Mouse (Mus musculus): ENCODE data around the gene Pld3. TPM values are rescaled to one million over a fixed set of nuclear protein-coding genes. Genes with fewer than 3 reads are reported as not detected.

Pld3 gene
- polyA plus RNA-seq (2012; rRNA removed) = 159 and 188 TPM in 2 replicates

DNA sequence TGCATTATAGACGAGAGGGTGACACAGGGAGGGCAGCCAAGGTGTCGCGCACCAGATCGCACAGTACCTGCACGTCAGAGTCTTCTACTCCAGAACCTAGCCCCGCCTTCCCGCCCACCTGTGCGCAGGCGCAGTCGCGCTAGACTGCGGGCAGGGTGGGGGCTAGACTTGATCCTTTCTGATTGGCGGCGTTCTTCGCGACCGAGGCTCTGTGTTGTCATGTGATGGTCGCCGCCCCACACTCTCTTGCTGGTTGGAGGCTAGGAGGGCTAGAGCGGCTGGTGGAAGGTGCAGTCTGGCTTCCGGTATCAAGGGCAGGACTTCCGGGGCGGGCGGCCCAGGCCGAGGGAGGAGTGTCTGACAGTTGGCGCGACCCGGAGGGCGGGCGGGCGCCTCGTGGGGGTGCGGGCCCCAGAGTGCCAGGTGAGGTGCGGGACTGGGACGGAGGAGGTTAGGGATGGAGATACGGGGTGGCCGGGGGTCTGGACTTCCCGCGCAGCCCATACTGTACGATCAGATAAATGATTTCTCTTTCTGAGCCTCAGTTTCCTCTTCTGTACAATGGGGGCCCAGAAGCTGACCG lies at the start of gene Pld3, which contains the start of gene 2310022A10Rik:
TSS of gene Pld3 (minus strand) at position 288 of the 583 bp plus-strand sequence.
TSS of gene 2310022A10Rik (plus strand) at position 303 of the 583 bp plus-strand sequence.
- DNase-seq (ENCODE audit: low read depth) = peak; percentile 76

GRCm38 (mm10) chr7:27602161-27602560 lies 49.1 kb upstream of the Pld3 start:
- DNase-seq (ENCODE audit: low read depth) = no peak

GRCm38 (mm10) chr7:27601628-27602027 lies 48.6 kb upstream of the Pld3 start:
- DNase-seq (ENCODE audit: low read depth) = no peak

DNA sequence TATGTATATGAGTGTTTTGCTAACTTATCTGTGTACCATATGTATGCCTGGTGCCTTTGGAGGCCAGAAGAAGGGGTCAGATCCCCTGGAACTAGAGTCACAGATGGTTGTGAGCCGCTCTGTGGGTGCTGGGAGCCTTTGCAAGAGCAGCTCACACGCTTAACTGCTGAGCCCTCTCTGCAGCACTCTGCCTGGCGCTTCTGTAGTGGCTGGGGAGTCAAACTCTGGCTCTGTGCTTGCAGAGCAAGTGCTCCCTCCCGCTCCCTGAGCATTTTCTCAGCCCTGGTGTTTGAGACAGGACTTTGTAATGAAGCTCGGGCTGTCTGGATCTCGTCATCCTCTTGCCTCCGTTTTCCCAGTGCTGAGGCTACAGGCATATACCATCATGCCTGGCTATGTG lies 45.0 kb upstream of the Pld3 start:
- DNase-seq (ENCODE audit: low read depth) = no peak

DNA sequence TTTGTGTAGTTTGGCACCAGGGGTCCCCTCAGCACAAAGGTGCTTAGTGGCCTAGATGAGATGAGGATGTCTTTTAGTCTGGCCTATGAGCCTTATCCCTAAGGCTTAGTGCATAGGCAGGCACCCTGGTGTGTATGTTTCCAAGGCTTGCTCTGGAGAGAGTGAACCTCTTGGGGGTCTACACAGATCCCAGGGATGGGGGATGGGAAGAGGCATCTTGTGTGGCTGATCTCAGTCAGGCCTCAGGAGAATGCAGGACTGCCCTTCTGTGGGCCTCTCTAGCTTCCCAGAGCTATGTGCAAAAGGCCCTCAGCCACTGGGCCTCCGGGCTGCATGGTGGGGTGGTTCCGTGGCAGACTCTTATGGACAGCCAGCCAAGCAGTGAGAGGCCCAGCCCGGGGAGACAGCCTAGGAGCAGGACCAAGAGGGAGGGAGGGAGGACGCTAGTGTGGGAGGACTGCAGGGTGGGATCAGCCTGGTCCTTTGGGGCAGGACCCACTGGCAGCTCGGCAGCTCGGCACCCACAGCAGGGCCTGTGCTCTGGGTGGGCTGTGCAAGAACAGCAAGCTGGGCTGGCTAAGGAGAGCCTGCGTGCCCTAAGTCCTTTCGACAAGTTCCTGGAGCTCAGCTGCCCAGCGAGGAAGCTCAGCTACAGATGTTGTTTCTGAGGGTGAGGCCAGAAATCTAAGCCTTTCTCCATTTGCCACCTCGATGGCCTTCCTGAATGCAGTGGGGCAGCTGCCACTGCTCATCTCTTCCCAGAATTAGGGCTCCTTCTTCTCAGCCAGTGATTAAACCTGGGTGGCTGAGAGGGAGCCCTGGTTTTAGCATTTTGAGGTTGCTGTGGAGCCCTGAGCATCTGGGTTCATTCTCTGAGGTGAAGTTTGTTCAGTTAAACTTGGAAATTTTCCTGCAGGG lies 43.8 kb upstream of the Pld3 start:
- no peak for DNase-seq (ENCODE audit: low read depth)

DNA sequence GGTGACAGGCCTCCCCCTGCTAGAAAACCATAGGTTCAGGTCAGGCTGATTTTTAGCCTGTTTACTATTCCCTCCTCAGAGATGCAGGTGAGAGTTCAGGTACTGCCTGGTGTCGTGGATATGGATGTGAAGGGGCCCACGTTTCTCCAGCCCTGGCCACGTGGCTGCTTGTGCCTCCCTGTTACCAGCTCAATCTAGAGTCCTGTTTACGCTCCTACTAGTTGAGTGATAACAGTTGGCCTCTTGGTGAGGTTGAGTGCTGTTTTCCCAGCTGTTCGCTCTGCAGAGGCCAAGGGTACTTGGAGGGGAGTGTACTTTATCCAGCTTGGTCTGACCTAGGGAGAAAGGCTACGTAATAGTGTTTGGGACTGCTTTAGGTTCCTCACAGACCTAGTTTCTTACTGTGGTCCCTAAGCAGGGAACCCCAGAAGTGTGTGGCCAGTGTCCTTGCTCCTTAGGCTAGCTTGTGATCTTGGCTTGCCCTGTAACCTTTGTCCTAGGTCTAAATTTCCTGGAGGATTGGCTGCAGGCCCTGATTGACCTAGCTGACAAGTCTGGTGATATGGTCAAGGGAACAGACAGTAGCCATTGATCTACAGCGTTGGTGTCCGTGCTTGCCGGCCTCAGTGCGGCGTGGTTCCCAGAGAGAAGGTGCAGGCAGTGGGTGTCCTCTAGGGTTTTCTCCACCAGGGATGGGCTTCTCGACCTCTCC lies 40.1 kb upstream of the Pld3 start:
- no peak for DNase-seq (ENCODE audit: low read depth)

GRCm38 (mm10) chr7:27592217-27592929 lies 39.4 kb upstream of the Pld3 start:
- no peak for DNase-seq (ENCODE audit: low read depth)

- DNase-seq (ENCODE audit: low read depth) = peak; percentile 81
Observed at GRCm38 (mm10) chr7:27591266-27592216, 38.5 kb upstream of the Pld3 start, which contains the start of gene Akt2. Akt2 (plus strand) TSS chr7:27591552.

- DNase-seq (ENCODE audit: low read depth) = no peak
Observed at GRCm38 (mm10) chr7:27590566-27591213, 37.7 kb upstream of the Pld3 start.

GRCm38 (mm10) chr7:27590088-27590487 lies 37.1 kb upstream of the Pld3 start:
- DNase-seq (ENCODE audit: low read depth) = no peak

DNA sequence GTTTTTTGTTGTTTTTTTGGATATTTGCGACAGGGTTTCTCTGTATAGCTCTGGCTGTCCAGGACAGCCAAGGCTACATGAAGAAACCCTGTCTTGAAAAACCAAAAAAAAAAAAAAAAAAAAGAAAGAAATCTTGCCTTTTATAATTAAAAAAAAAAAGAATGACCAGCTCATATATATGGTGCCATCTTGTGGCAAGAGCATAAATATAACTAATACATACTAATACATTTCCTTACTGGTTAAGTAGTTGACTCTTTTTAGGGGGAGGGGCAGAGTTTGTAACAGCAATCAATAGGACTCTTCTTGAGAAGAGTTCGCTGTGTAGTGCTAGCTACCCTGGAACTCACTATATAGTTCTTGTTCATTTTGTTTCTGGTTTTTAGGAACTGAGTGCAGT lies 34.7 kb upstream of the Pld3 start:
- DNase-seq (ENCODE audit: low read depth) = no peak

GRCm38 (mm10) chr7:27586861-27587260 lies 33.8 kb upstream of the Pld3 start:
- no peak for DNase-seq (ENCODE audit: low read depth)

GRCm38 (mm10) chr7:27580380-27581174 lies 27.6 kb upstream of the Pld3 start:
- no peak for DNase-seq (ENCODE audit: low read depth)

DNA sequence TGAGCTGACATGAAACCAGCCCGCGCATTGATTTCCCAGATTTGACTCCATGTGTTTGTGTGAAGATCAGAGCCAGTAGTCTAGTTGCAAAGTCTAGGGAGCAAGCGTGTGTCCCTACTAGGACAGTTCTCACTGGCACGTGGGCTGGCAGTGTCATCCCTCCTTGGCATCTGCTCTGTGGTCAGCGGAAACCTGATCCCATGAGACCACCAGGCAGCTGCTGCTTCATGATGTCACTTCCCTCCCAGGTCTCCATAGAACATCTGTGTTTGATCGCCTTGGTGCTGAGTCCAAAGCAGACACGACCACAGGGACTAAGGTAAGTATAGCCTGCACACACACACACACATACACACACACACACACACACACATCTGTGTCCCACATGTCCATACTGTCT lies 25.4 kb upstream of the Pld3 start:
- no peak for DNase-seq (ENCODE audit: low read depth)

DNA sequence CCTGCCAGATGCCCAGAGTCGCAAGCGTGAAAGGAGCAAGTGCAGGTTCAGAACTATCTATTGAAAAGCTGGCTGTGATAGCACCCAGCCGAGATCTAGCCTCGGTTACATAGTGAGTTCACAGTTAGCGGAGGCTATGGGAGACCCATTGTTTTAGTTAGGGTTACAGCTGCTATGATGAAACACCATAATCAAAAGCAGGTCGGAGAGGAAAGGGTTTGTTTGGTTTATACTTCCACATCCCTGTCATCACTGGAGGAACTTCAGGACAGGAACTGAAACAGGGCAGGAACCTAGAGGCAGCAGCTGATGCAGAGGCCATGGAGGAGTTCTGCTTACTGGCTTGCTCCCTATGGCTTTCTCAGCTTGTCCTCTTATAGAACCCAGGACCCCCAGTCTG lies 24.6 kb upstream of the Pld3 start:
- no peak for DNase-seq (ENCODE audit: low read depth)

DNA sequence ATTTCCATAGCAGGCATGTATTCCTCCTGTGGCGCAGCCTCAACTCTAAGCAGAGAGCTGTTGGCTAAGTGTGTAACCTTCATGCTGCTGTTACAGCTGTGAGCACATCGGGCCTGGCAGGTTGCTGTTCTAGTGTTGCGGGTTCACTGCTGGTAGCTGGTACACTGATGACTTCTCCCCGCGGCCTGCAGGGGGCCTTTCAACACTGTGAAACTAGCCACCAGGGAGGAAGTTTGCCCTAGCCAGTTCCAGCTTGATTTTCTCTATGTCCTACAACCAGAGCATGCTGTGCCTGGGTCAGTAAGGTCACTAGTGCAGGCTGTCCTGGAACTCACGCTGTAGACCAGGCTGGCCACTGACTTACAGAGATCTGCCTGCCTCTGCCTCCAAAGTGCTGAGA lies 23.9 kb upstream of the Pld3 start:
- DNase-seq (ENCODE audit: low read depth) = no peak

DNA sequence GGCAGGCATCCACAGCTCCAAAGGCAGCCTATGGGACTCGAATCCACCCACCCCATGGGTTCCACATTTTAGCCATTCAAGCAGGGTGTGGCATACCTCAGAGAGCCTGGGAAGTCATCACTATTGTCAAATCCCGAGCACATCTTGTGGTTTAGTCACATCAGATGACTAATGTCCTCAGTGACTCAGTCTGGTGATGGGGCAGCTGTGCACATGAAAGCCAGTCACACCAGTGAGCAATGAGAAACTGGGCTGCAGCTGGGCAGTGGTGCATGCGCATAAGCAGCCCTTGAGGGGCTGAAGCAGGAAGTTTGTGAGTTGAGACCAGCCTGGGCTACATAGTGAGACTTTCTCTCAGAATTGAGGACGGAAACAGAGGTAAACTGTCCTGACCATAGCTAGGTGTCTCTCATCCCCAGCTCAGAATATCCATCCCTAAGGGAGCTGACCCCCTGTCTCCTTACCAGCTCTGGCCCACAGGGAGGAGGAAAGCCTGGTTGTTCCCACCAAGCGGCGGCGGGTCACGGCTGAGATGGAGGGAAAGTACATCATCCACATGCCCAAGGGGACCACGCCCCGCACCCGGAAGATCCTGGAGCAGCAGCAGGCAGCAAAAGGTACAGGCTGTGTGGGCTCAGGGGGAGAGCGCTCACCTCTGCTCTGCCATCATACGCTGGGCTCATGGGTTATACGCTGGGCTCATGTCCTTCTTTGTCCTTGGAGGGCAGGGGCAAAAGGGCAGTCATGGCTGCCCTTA lies 21.3 kb upstream of the Pld3 start:
- no peak for DNase-seq (ENCODE audit: low read depth)

DNA sequence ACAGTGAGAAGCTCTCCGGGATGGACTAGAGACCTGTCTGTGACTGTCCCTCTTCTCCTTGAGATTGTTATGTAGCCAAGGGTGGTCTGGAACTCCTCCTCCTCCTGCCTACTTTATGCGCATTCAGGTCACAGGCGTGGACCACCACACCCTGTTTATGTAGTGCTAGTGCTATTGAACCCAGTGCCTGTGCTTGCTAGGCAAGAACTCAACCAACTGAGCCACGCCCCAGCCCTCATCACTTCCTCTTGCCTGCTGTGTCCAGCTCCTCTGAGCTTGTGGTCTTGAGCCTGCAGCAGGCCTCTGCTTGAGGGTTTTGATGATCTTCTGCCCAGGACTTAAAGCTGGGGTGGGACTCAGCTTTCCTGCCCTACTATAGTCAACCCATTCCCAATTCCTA lies 19.1 kb upstream of the Pld3 start:
- DNase-seq (ENCODE audit: low read depth) = no peak

All from gonadal fat pad, adult 2 months (tissue).